Mouse (Mus musculus): ENCODE measurements around the gene Wnt11. TPM values are rescaled to one million over a fixed set of nuclear protein-coding genes. Genes with fewer than 3 reads are reported as not detected.

Wnt11 gene
- polyA plus RNA-seq, 1 experiment from 2014 or later, result 0.12 TPM

GRCm38 (mm10) chr7:98874411-98874951, 39.6 kb downstream of the Wnt11 start:
- Histone ChIP-seq H3K9ac (replicated peaks) (no peak overlapping the region), H3K4me3 (ENCODE audit: low read depth, low read length) (no peak overlapping the region), H3K4me1 (ENCODE audit: insufficient read depth) (no peaks in the 10 kb centered on the region), H3K27ac (ENCODE audit: low read depth) (no peak overlapping the region), H3K27me3 (ENCODE audit: insufficient read depth, low read length) (no peaks in the 10 kb centered on the region), H3K9me3 (ENCODE audit: low read length) (no peaks in the 10 kb centered on the region), H3K4me2 (ENCODE audit: low read depth, low read length) (no peak overlapping the region), H3K36me3 (replicated peaks; ENCODE audit: insufficient read depth, low read length) (no peaks in the 10 kb centered on the region)
- ATAC-seq (peak; percentile 48; the same call in 1 of the 2 replicates), DNase-seq (peak; percentile 33)
- 48% methylated on average over 6 of the region's 6 CpGs for WGBS (ENCODE audit: insufficient replicate concordance)
- TF ChIP-seq CTCF (IDR thresholded peaks at IDR 0.05; ENCODE audit: low read depth), result no peak

GRCm38 (mm10) chr7:98875390-98875990, 40.6 kb downstream of the Wnt11 start:
- no peak for DNase-seq

GRCm38 (mm10) chr7:98876119-98876518, 41.2 kb downstream of the Wnt11 start:
- no peak overlapping the region for H3K9ac ChIP-seq (replicated peaks)
- WGBS (ENCODE audit: insufficient replicate concordance), result 60% methylated on average over 13 of the region's 13 CpGs
- ATAC-seq, result no peak

More at GRCm38 (mm10) chr7:98875390-98875990, 40.6 kb downstream of the Wnt11 start:
- H3K27me3 ChIP-seq (ENCODE audit: insufficient read depth, low read length), result no peaks in the 10 kb centered on the region
- H3K27ac ChIP-seq (ENCODE audit: low read depth), result no peak overlapping the region
- no peak for ATAC-seq
- no peaks in the 10 kb centered on the region for H3K4me1 ChIP-seq (ENCODE audit: insufficient read depth)
- H3K36me3 ChIP-seq (replicated peaks; ENCODE audit: insufficient read depth, low read length), result no peaks in the 10 kb centered on the region
- H3K9me3 ChIP-seq (ENCODE audit: low read length), result no peaks in the 10 kb centered on the region
- 62% methylated on average over 13 of the region's 13 CpGs for WGBS (ENCODE audit: insufficient replicate concordance)
- H3K9ac ChIP-seq (replicated peaks), result no peak overlapping the region
- TF ChIP-seq EP300 (IDR thresholded peaks at IDR 0.05; ENCODE audit: low read depth) (no peak), CTCF (IDR thresholded peaks at IDR 0.05; ENCODE audit: low read depth) (no peak)
- H3K4me3 ChIP-seq (ENCODE audit: low read depth, low read length), result no peak overlapping the region
- H3K4me2 ChIP-seq (ENCODE audit: low read depth, low read length), result no peak overlapping the region

GRCm38 (mm10) chr7:98879176-98879575, 44.3 kb downstream of the Wnt11 start:
- no peaks in the 10 kb centered on the region for H3K4me1 ChIP-seq (ENCODE audit: insufficient read depth)
- no peak overlapping the region for H3K4me3 ChIP-seq (ENCODE audit: low read depth, low read length)
- H3K9ac ChIP-seq (replicated peaks), result no peak overlapping the region
- H3K36me3 ChIP-seq (replicated peaks; ENCODE audit: insufficient read depth, low read length), result 0 out of 2 replicates have a peak, but pooled peaks cover 2% of the 10 kb centered on the region
- no peak overlapping the region for H3K4me2 ChIP-seq (ENCODE audit: low read depth, low read length)
- no peak for DNase-seq
- 88% methylated on average over 2 of the region's 2 CpGs for WGBS (ENCODE audit: insufficient replicate concordance)
- H3K27ac ChIP-seq (ENCODE audit: low read depth), result no peak overlapping the region
- H3K9me3 ChIP-seq (ENCODE audit: low read length), result no peaks in the 10 kb centered on the region
- no peaks in the 10 kb centered on the region for H3K27me3 ChIP-seq (ENCODE audit: insufficient read depth, low read length)
- no peak for ATAC-seq
- TF ChIP-seq CTCF (IDR thresholded peaks at IDR 0.05; ENCODE audit: low read depth), result no peak

More at GRCm38 (mm10) chr7:98876119-98876518, 41.2 kb downstream of the Wnt11 start:
- TF ChIP-seq EP300 (IDR thresholded peaks at IDR 0.05; ENCODE audit: low read depth), result no peak
- no peak for TF ChIP-seq CTCF (IDR thresholded peaks at IDR 0.05; ENCODE audit: low read depth)
- Histone ChIP-seq H3K27ac (ENCODE audit: low read depth) (no peak overlapping the region), H3K27me3 (ENCODE audit: insufficient read depth, low read length) (no peaks in the 10 kb centered on the region), H3K4me2 (ENCODE audit: low read depth, low read length) (no peak overlapping the region), H3K4me1 (ENCODE audit: insufficient read depth) (no peaks in the 10 kb centered on the region), H3K4me3 (ENCODE audit: low read depth, low read length) (no peak overlapping the region), H3K36me3 (replicated peaks; ENCODE audit: insufficient read depth, low read length) (no peaks in the 10 kb centered on the region), H3K9me3 (ENCODE audit: low read length) (no peaks in the 10 kb centered on the region)
- DNase-seq, result no peak

- no peak for TF ChIP-seq EP300 (IDR thresholded peaks at IDR 0.05; ENCODE audit: low read depth)
- TF ChIP-seq CTCF (IDR thresholded peaks at IDR 0.05; ENCODE audit: low read depth), result peak; percentile 42
- no peaks in the 10 kb centered on the region for H3K27me3 ChIP-seq (ENCODE audit: insufficient read depth, low read length)
- no peak overlapping the region for H3K27ac ChIP-seq (ENCODE audit: low read depth)
- H3K4me1 ChIP-seq (ENCODE audit: insufficient read depth), result no peaks in the 10 kb centered on the region
- ATAC-seq (0 out of 2 replicates have a peak, but pooled peaks have one; percentile 10), DNase-seq (no peak)
- H3K9ac ChIP-seq (replicated peaks), result no peak overlapping the region
- no peaks in the 10 kb centered on the region for H3K9me3 ChIP-seq (ENCODE audit: low read length)
- WGBS (ENCODE audit: insufficient replicate concordance), result 62% methylated on average over 4 of the region's 4 CpGs
- H3K36me3 ChIP-seq (replicated peaks; ENCODE audit: insufficient read depth, low read length), result peaks cover 11% of the 10 kb centered on the region; the same call in 1 of the 2 replicates
- no peak overlapping the region for H3K4me2 ChIP-seq (ENCODE audit: low read depth, low read length)
- H3K4me3 ChIP-seq (ENCODE audit: low read depth, low read length), result no peak overlapping the region
Measured at GRCm38 (mm10) chr7:98881887-98882286, 47.0 kb downstream of the Wnt11 start.

GRCm38 (mm10) chr7:98887811-98888261, 52.9 kb downstream of the Wnt11 start:
- H3K4me2 ChIP-seq (ENCODE audit: low read depth, low read length), result no peak overlapping the region
- WGBS (ENCODE audit: insufficient replicate concordance), result 68% methylated on average over 22 of the region's 22 CpGs
- no peaks in the 10 kb centered on the region for H3K9me3 ChIP-seq (ENCODE audit: low read length)
- DNase-seq, result peak; percentile 46
- no peak overlapping the region for H3K9ac ChIP-seq (replicated peaks)
- H3K4me3 ChIP-seq (ENCODE audit: low read depth, low read length), result no peak overlapping the region
- H3K36me3 ChIP-seq (replicated peaks; ENCODE audit: insufficient read depth, low read length), result peaks cover 22% of the 10 kb centered on the region
- H3K4me1 ChIP-seq (ENCODE audit: insufficient read depth), result no peaks in the 10 kb centered on the region
- no peaks in the 10 kb centered on the region for H3K27me3 ChIP-seq (ENCODE audit: insufficient read depth, low read length)
- no peak overlapping the region for H3K27ac ChIP-seq (ENCODE audit: low read depth)
- TF ChIP-seq EP300 (IDR thresholded peaks at IDR 0.05; ENCODE audit: low read depth) (no peak), CTCF (IDR thresholded peaks at IDR 0.05; ENCODE audit: low read depth) (peak; percentile 41; the same call in 1 of the 2 replicates)
- peak; percentile 29 for ATAC-seq

Measured in liver, postnatal 0 days (tissue).